Mouse (Mus musculus) neural tube, embryonic 14.5 days (tissue): ENCODE measurements at regions not wholly inside any gene's neighbourhood (a gene's known extent, or its start where the extent isn't known, plus 50 kb on each side); places are given as distances from the start of the nearest gene placed in this dataset.

Experiments used
- ATAC-seq: fragments of 200-750 bp; cut with Nextera tagmentation; 2 replicates; pipeline ENCODE4 v1.8.0; 2017; ENCODE audit warnings: low read depth, mild to moderate bottlenecking, moderate TSS enrichment, moderate library complexity
- H3K27ac ChIP-seq: fragments of 300-500 bp; sonication (generic); 2 replicates; pipeline ENCODE4 v1.5.1; 2014; ENCODE audit warnings: low read depth, mild to moderate bottlenecking, control low read depth, low read length, moderate library complexity, mixed read lengths
- H3K27me3 ChIP-seq: fragments of 300-500 bp; sonication (generic); 2 replicates; pipeline ENCODE4 v1.6.1; 2014; ENCODE audit warnings: low read length; ENCODE audit not compliant: control insufficient read depth, insufficient read depth
- H3K36me3 ChIP-seq: fragments of 300-500 bp; sonication (generic); 2 replicates; pipeline ENCODE4 v1.6.1; 2014; ENCODE audit warnings: low read length, mixed read lengths; ENCODE audit not compliant: control insufficient read depth, insufficient read depth
- H3K4me1 ChIP-seq: fragments of 300-500 bp; sonication (generic); 2 replicates; pipeline ENCODE4 v1.6.1; 2014; ENCODE audit warnings: low read length; ENCODE audit not compliant: control insufficient read depth, insufficient read depth
- H3K4me2 ChIP-seq: fragments of 300-500 bp; sonication (generic); 2 replicates; pipeline ENCODE4 v1.6.1; 2014; ENCODE audit warnings: mild to moderate bottlenecking, low read depth, low read length, control low read depth
- H3K4me3 ChIP-seq: fragments of 300-500 bp; sonication (generic); 2 replicates; pipeline ENCODE4 v1.5.1; 2014; ENCODE audit warnings: low read depth, low read length, control low read depth, mixed read lengths
- H3K9ac ChIP-seq: fragments of 300-500 bp; sonication (generic); replicated peaks from 2 replicates; pipeline ENCODE4 v1.6.1; 2014; ENCODE audit warnings: low read depth, mild to moderate bottlenecking, control low read depth, low read length, mixed read lengths
- H3K9me3 ChIP-seq: fragments of 300-500 bp; sonication (generic); 2 replicates; pipeline ENCODE4 v1.6.1; 2016; ENCODE audit warnings: low read length; ENCODE audit not compliant: control insufficient read depth
- WGBS: fragments of 180-500 bp; shearing (Covaris S2); extraction: QIAGEN DNeasy Blood & Tissue Kit; methylation state at CpG from one replicate; pipeline ENCODE4 v1.1.7; 2014; 5-methylcytosine and 5-hydroxymethylcytosine counted together

- Histone ChIP-seq H3K27ac (no peak overlapping the region), H3K4me2 (no peak overlapping the region), H3K4me3 (no peak overlapping the region), H3K9ac (no peak overlapping the region), H3K36me3 (no peaks in the 10 kb centered on the region), H3K4me1 (no peaks in the 10 kb centered on the region), H3K27me3 (no peaks in the 10 kb centered on the region), H3K9me3 (no peaks in the 10 kb centered on the region)
- no peak for ATAC-seq
Measured at GRCm38 (mm10) chr4:97417943-97418342, 235.0 kb upstream of the Gm10192 start.

- H3K4me3 ChIP-seq: no peak overlapping the region
- no peaks in the 10 kb centered on the region for H3K9me3 ChIP-seq
- peak; percentile 94 for ATAC-seq
- H3K36me3 ChIP-seq: no peaks in the 10 kb centered on the region
- no peaks in the 10 kb centered on the region for H3K27me3 ChIP-seq
- no peak overlapping the region; the same call in 1 of the 2 replicates for H3K27ac ChIP-seq
- H3K4me2 ChIP-seq: no peak overlapping the region
- no peak overlapping the region for H3K9ac ChIP-seq
- WGBS: 40% methylated on average over 7 of the region's 7 CpGs
- H3K4me1 ChIP-seq: no peaks in the 10 kb centered on the region
Measured at GRCm38 (mm10) chr4:97408633-97409296, 225.8 kb upstream of the Gm10192 start.

DNA sequence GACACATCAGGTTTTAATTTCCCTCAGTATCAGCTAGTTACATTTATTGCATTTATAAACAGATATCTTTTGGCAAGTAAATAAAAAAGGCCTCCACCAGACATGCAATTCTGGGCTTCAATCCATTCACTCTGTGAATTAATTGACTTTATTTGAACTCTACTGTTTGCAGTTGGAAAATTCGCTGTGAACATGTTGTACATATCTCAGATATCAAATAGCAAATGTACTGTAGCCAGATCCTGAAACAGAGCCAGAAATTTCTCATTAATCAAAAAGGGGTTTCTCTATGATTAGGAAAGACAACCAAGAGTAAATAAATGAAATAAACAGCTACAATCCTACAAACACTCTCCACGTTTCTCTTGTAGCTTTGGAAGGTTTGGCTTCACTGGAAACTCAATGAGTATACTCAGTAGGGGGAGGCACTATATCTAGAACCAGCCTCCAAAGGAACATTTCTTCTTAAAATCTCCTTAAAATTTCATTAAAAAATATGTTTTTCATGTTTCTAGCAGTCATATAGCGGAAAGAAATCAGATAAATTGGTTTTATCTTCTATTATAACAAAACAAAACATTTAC, 211.8 kb upstream of the Gm10192 start:
- H3K4me3 ChIP-seq: no peak overlapping the region
- no peaks in the 10 kb centered on the region for H3K9me3 ChIP-seq
- H3K4me1 ChIP-seq: no peaks in the 10 kb centered on the region
- no peaks in the 10 kb centered on the region for H3K36me3 ChIP-seq
- H3K4me2 ChIP-seq: no peak overlapping the region
- no peak for ATAC-seq
- H3K27me3 ChIP-seq: no peaks in the 10 kb centered on the region
- WGBS: 88% methylated on average over 3 of the region's 3 CpGs
- H3K9ac ChIP-seq: no peak overlapping the region
- H3K27ac ChIP-seq: no peak overlapping the region

DNA sequence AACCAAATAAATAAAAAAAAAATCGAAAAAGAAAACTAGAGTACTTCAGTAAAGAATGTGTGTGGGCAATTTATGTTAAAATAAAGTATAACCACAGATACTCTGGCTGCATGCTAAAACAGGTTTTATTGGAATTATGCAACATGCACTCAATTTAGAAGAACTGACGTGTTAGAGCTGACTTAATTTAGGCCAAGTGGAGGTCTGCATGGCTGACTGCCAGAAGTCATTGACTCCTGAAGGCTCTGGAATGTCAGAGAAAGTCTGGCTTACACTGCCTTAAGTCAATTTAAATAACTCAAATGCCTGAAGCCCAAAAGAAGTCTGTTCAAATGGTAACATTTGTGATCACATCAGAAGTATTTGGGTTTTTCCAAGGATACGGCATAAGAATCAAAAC, 198.1 kb upstream of the Gm10192 start:
- H3K9ac ChIP-seq: no peak overlapping the region
- peaks cover 7% of the 10 kb centered on the region; the same call in 1 of the 2 replicates for H3K4me1 ChIP-seq
- H3K9me3 ChIP-seq: no peaks in the 10 kb centered on the region
- no peak overlapping the region for H3K27ac ChIP-seq
- ATAC-seq: no peak
- no peaks in the 10 kb centered on the region for H3K36me3 ChIP-seq
- WGBS: 61% methylated on average over 3 of the region's 3 CpGs
- H3K27me3 ChIP-seq: no peaks in the 10 kb centered on the region
- H3K4me3 ChIP-seq: no peak overlapping the region
- no peak overlapping the region for H3K4me2 ChIP-seq

DNA sequence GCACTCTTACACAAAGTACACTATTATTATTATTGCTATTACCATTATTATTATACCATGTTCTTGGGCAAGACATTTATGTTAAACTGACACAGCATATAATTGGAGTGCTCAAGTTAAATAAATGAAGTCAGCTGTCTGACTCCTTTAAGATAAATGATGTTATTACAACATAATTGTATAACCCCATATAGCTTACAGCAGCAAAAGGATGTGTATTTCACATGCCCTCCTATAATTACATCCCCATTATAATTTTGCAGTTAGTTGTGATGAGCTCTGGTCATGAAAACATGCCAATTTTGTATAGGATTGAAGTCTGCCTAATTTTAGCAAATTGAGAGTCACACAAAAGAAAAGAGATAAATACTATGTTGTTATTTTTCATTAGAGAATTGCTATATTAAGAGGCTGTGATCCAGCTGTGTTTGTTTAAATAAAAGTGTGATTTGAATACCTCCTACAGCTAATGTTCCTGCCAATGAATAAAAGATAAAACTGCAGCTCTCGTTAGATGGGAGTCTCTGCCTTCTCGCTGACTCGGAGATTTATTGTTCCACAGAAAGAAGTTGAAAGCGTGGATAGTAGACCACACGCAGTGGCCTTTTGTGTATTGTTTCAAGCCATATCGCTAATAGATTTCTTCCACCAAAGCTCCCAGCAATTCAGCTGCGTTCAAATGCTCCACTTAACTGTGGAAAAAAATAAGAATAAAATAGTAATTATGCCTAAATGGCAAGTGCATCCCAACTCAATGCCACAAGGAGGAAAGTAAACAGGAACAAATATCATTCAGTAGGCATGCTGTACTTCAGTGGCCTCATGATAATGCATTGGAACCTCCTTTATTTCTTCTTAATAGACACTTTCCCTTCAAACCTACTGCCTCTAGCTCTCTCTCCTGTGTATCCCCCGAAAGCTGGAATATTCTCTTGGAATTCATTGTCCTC, 194.9 kb upstream of the Gm10192 start:
- 9% methylated on average over 8 of the region's 8 CpGs for WGBS
- ATAC-seq: peak; percentile 76; the same call in 1 of the 2 replicates
- Histone ChIP-seq H3K4me3 (no peak overlapping the region), H3K9ac (no peak overlapping the region), H3K4me1 (peaks cover 7% of the 10 kb centered on the region; the same call in 1 of the 2 replicates), H3K9me3 (no peaks in the 10 kb centered on the region), H3K36me3 (no peaks in the 10 kb centered on the region), H3K27ac (no peak overlapping the region), H3K4me2 (no peak overlapping the region), H3K27me3 (no peaks in the 10 kb centered on the region)

GRCm38 (mm10) chr4:97360473-97360872, 177.5 kb upstream of the Gm10192 start:
- H3K9ac ChIP-seq: no peak overlapping the region
- ATAC-seq: no peak
- no peak overlapping the region for H3K27ac ChIP-seq
- H3K4me2 ChIP-seq: no peak overlapping the region
- no peaks in the 10 kb centered on the region for H3K9me3 ChIP-seq
- no peak overlapping the region for H3K4me3 ChIP-seq
- no peaks in the 10 kb centered on the region for H3K27me3 ChIP-seq
- H3K36me3 ChIP-seq: no peaks in the 10 kb centered on the region
- 92% methylated on average over 2 of the region's 2 CpGs for WGBS
- H3K4me1 ChIP-seq: no peaks in the 10 kb centered on the region

- no peaks in the 10 kb centered on the region for H3K9me3 ChIP-seq
- no peaks in the 10 kb centered on the region for H3K4me1 ChIP-seq
- WGBS: 63% methylated on average over 1 of the region's 1 CpGs
- H3K9ac ChIP-seq: no peak overlapping the region
- no peak for ATAC-seq
- H3K36me3 ChIP-seq: no peaks in the 10 kb centered on the region
- H3K27ac ChIP-seq: no peak overlapping the region
- H3K4me3 ChIP-seq: no peak overlapping the region
- no peak overlapping the region for H3K4me2 ChIP-seq
- H3K27me3 ChIP-seq: no peaks in the 10 kb centered on the region
Measured at GRCm38 (mm10) chr4:97357958-97358357, 175.0 kb upstream of the Gm10192 start.

GRCm38 (mm10) chr4:97346799-97347198, 163.8 kb upstream of the Gm10192 start:
- no peak overlapping the region for H3K9ac ChIP-seq
- no peak overlapping the region for H3K4me2 ChIP-seq
- H3K4me3 ChIP-seq: no peak overlapping the region
- no peak for ATAC-seq
- 75% methylated on average over 3 of the region's 3 CpGs for WGBS
- H3K27ac ChIP-seq: no peak overlapping the region
- no peaks in the 10 kb centered on the region for H3K36me3 ChIP-seq
- H3K27me3 ChIP-seq: no peaks in the 10 kb centered on the region
- no peaks in the 10 kb centered on the region for H3K9me3 ChIP-seq
- no peaks in the 10 kb centered on the region for H3K4me1 ChIP-seq

DNA sequence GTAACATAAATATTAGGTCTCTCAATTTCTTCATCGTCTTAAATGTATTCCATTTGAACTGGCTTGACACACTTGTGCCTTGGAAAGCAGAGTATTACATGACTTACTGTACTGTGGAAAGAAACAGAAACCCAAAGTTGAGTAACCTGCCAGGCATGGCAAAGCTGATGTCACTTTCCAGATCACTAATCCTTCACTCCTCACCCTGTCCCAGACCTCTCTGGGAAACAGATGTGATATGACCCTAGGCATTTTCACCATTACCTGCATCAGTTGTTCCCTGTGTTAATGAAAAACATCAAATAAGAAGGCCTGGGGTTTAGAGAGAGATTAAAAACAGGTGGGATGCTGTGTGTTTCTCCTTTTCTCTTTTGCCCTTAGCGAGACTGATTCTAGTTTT, 161.4 kb upstream of the Gm10192 start:
- no peak for ATAC-seq
- Histone ChIP-seq H3K9me3 (no peaks in the 10 kb centered on the region), H3K4me2 (no peak overlapping the region), H3K4me1 (no peaks in the 10 kb centered on the region), H3K27me3 (no peaks in the 10 kb centered on the region), H3K4me3 (no peak overlapping the region), H3K27ac (no peak overlapping the region), H3K9ac (no peak overlapping the region), H3K36me3 (no peaks in the 10 kb centered on the region)
- 93% methylated on average over 2 of the region's 2 CpGs for WGBS
